Comparison of ENCODE assay signal across 23 mouse cellular contexts in the genomic region with DNA sequence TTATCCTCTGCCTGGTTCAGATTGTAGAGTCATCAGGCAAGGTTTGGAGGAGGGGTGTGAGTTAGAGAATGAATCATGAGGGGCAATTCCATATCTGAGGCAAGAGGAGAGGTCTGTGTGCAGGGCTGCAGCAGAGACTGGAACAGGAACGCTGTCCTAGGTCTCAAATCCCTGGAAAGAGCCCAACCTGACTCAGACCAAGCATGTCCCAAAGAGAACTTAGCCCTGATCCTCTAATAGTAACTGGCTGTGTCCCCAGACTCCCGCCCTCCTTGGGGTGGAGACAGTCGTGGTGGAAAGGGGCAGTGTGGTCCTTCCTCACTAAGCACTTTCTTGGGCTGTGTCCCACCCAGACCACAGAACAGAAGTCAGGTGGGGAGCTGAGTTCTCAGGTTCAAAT.
DNase-seq lines count a peak whose midpoint lies in the region; ATAC-seq and TF ChIP-seq lines count a peak whose summit lies in the region.
"Had no signal": no experiment of that assay in that cellular context is flagged by ENCODE, and none has a peak within 500 bp of the region (broad histone marks: within the 10 kb centered on the region; RNA-seq: fewer than 3 reads in every experiment).

No protein-coding gene starts in this region.

- no peaks in the 10 kb centered on the region for H3K9me3 ChIP-seq in forebrain, embryonic 12.5 days
- H3K9me3 ChIP-seq: embryonic facial prominence, embryonic 12.5 days; forebrain, embryonic 15.5 days; heart, embryonic 15.5 days; hindbrain, embryonic 15.5 days; limb, embryonic 15.5 days; lung, embryonic 15.5 days; midbrain, embryonic 13.5 days had no signal

- H3K4me1 ChIP-seq in forebrain, embryonic 12.5 days = peaks cover 5% of the 10 kb centered on the region
- H3K4me1 ChIP-seq: forebrain, embryonic 15.5 days had no signal

- H3K79me2 ChIP-seq in myocyte (ENCODE audit: control insufficient read depth, insufficient read depth) = no peaks in the 10 kb centered on the region

- H3K27ac ChIP-seq in forebrain, embryonic 12.5 days = no peak overlapping the region
- H3K27ac ChIP-seq: embryonic facial prominence, embryonic 12.5 days; forebrain, embryonic 15.5 days; heart, adult 2 months; heart, embryonic 15.5 days; hindbrain, embryonic 15.5 days; kidney, postnatal 0 days; liver, embryonic 14.5 days; midbrain, embryonic 13.5 days had no signal

- no peak overlapping the region for H3K9ac ChIP-seq in forebrain, embryonic 12.5 days
- H3K9ac ChIP-seq: embryonic facial prominence, embryonic 12.5 days; forebrain, embryonic 15.5 days; heart, embryonic 15.5 days; hindbrain, embryonic 15.5 days; limb, embryonic 15.5 days; liver, embryonic 14.5 days; lung, embryonic 15.5 days; midbrain, embryonic 13.5 days had no signal

- ATAC-seq in forebrain, embryonic 12.5 days (ENCODE audit: low FRiP score) = no peak
- ATAC-seq: forebrain, embryonic 15.5 days; midbrain, embryonic 13.5 days had no signal

- no peak for TF ChIP-seq POLR2A in myocyte (IDR thresholded peaks at IDR 0.05; ENCODE audit: insufficient read length, low read depth)

- no peaks in the 10 kb centered on the region for H3K36me3 ChIP-seq in myocyte (ENCODE audit: control insufficient read depth, insufficient read depth)
- no peaks in the 10 kb centered on the region for H3K36me3 ChIP-seq in forebrain, embryonic 12.5 days (replicated peaks)
- H3K36me3 ChIP-seq: embryonic facial prominence, embryonic 12.5 days; forebrain, embryonic 15.5 days; heart, embryonic 15.5 days; hindbrain, embryonic 15.5 days; limb, embryonic 15.5 days; lung, embryonic 15.5 days; midbrain, embryonic 13.5 days had no signal

- peak overlapping the region; percentile 4 for H3K4me2 ChIP-seq in myocyte (ENCODE audit: low read depth)
- H3K4me2 ChIP-seq in forebrain, embryonic 12.5 days = no peak overlapping the region
- H3K4me2 ChIP-seq: embryonic facial prominence, embryonic 12.5 days; forebrain, embryonic 15.5 days; heart, embryonic 15.5 days; hindbrain, embryonic 15.5 days; limb, embryonic 15.5 days; lung, embryonic 15.5 days; midbrain, embryonic 13.5 days had no signal

- WGBS in forebrain, embryonic 12.5 days = 71% methylated on average over 3 of the region's 3 CpGs

- no peak overlapping the region for H3ac ChIP-seq in myocyte (ENCODE audit: control insufficient read depth, insufficient read length)

- DNase-seq in heart, adult 18-20 months = peak; percentile 41 to 52
- no peak for DNase-seq in heart, postnatal 4 days
- DNase-seq in 3134 (ENCODE audit: extremely low read depth, insufficient read length, low spot score) (peak; percentile 25), adipocyte (ENCODE audit: low spot score) (peak; percentile 57)
- no peak for DNase-seq in layer of hippocampus, adult 18-20 months (ENCODE audit: low spot score in 2 of 2)
- no peak for DNase-seq in adrenal gland, postnatal 14 days
- DNase-seq: adrenal gland, postnatal 36 days; cerebellum, postnatal 14 days; kidney, adult 2 months; left cerebral cortex, postnatal 4 days; right cerebral cortex, postnatal 14 days had no signal

- no peak overlapping the region for H3K4me3 ChIP-seq in myocyte
- no peak overlapping the region for H3K4me3 ChIP-seq in forebrain, embryonic 12.5 days (replicated peaks)
- H3K4me3 ChIP-seq: embryonic facial prominence, embryonic 12.5 days; forebrain, embryonic 15.5 days; heart, adult 2 months; heart, embryonic 15.5 days; hindbrain, embryonic 15.5 days; limb, embryonic 15.5 days; lung, embryonic 15.5 days; midbrain, embryonic 13.5 days had no signal

- no peaks in the 10 kb centered on the region for H3K27me3 ChIP-seq in myocyte (ENCODE audit: control insufficient read depth, insufficient read depth, insufficient read length)
- peaks cover 16% of the 10 kb centered on the region; the same call in 1 of the 2 replicates for H3K27me3 ChIP-seq in forebrain, embryonic 12.5 days
- H3K27me3 ChIP-seq: embryonic facial prominence, embryonic 12.5 days; forebrain, embryonic 15.5 days; heart, embryonic 15.5 days; hindbrain, embryonic 15.5 days; limb, embryonic 15.5 days; lung, embryonic 15.5 days had no signal

TF ChIP-seq in myocyte, 11 proteins besides CTCF, POLR2A, EP300 and RAD21:
- TF ChIP-seq USF1 (IDR thresholded peaks at IDR 0.05; ENCODE audit: low read depth) (no peak), TCF12 (IDR thresholded peaks at IDR 0.05; ENCODE audit: insufficient read depth, poor library complexity, severe bottlenecking) (no peak), TCF3 (IDR thresholded peaks at IDR 0.05; ENCODE audit: insufficient read length, low read depth) (no peak), MAX (IDR thresholded peaks at IDR 0.05; ENCODE audit: low read depth) (no peak), SRF (IDR thresholded peaks at IDR 0.05; ENCODE audit: control insufficient read depth, insufficient read length, low read depth) (no peak), POLR2AphosphoS2 (IDR thresholded peaks at IDR 0.05; ENCODE audit: insufficient read length, low read depth) (no peak)

Comparison
In these comparisons a context has a peak if more than half of its experiments do, and no peak if none do; other contexts are left out.
1. DNase-seq: peak in heart, adult 18-20 months (2 of 2), 3134 (single experiment) and adipocyte (single experiment); none in heart, postnatal 4 days (single experiment), layer of hippocampus, adult 18-20 months (0 of 2) and adrenal gland, postnatal 14 days (single experiment).